Mouse (Mus musculus) midbrain, postnatal 0 days (tissue): ENCODE results near the gene Msh5. TPM values are rescaled to one million over a fixed set of nuclear protein-coding genes. Genes with fewer than 3 reads are reported as not detected.

Source experiments
- ATAC-seq: fragments of 200-750 bp; cut with Nextera tagmentation; 2 replicates; pipeline ENCODE4 v1.8.0; 2017; ENCODE audit warnings: moderate number of reproducible peaks, mild to moderate bottlenecking, moderate TSS enrichment, moderate library complexity; ENCODE audit not compliant: low FRiP score
- DNase-seq: peaks from one replicate; pipeline ENCODE4 v3.0.0-alpha.2; 2015; ENCODE audit warnings: low spot score
- H3K27ac ChIP-seq: fragments of 300-500 bp; sonication (generic); 2 replicates; pipeline ENCODE4 v1.5.1; 2014; ENCODE audit warnings: low read depth, mild to moderate bottlenecking, low read length, mixed read lengths
- H3K27me3 ChIP-seq: fragments of 300-500 bp; sonication (generic); 2 replicates; pipeline ENCODE4 v1.6.1; 2014; ENCODE audit warnings: low read length, control low read depth, mixed read lengths; ENCODE audit not compliant: insufficient read depth
- H3K36me3 ChIP-seq: fragments of 300-500 bp; sonication (generic); 2 replicates; pipeline ENCODE4 v1.6.1; 2014; ENCODE audit warnings: low read length, control low read depth, mixed read lengths; ENCODE audit not compliant: insufficient read depth
- H3K4me1 ChIP-seq: fragments of 300-500 bp; sonication (generic); 2 replicates; pipeline ENCODE4 v1.6.1; 2014; ENCODE audit warnings: mild to moderate bottlenecking, control low read depth, antibody characterized with exemption, low read length, mixed read lengths; ENCODE audit not compliant: insufficient read depth
- H3K4me2 ChIP-seq: fragments of 300-500 bp; sonication (generic); 2 replicates; pipeline ENCODE4 v1.6.1; 2014; ENCODE audit warnings: low read depth, mild to moderate bottlenecking, low read length, mixed read lengths; ENCODE audit not compliant: poor library complexity, severe bottlenecking
- H3K4me3 ChIP-seq: fragments of 300-500 bp; sonication (generic); 2 replicates; pipeline ENCODE4 v1.5.1; 2014; ENCODE audit warnings: low read depth, mild to moderate bottlenecking, low read length, moderate library complexity
- H3K9ac ChIP-seq: fragments of 300-500 bp; sonication (generic); replicated peaks from 2 replicates; pipeline ENCODE4 v1.6.1; 2014; ENCODE audit warnings: mild to moderate bottlenecking, low read length, moderate library complexity, mixed read lengths; ENCODE audit not compliant: poor library complexity, severe bottlenecking
- H3K9me3 ChIP-seq: fragments of 300-500 bp; sonication (generic); 2 replicates; pipeline ENCODE4 v1.6.1; 2016; ENCODE audit warnings: low read length, control low read depth
- CTCF ChIP-seq: IDR thresholded peaks from 2 replicates; pipeline ENCODE4 v1.5.1; 2016; ENCODE audit warnings: antibody characterized with exemption, mild to moderate bottlenecking
- WGBS: fragments of 180-500 bp; shearing (Covaris S2); extraction: QIAGEN DNeasy Blood & Tissue Kit; methylation state at CpG from one replicate; pipeline ENCODE4 v1.1.7; 2014; 5-methylcytosine and 5-hydroxymethylcytosine counted together
- polyA plus RNA-seq: library from polyadenylated mRNA; unstranded; fragments of >200 nt; fragmentation: Nextera tagmentation; extraction: Ambion mirVana; gene quantifications from 2 replicates; pipeline ENCODE4 v1.2.1, GENCODE M21; 2015
- total RNA-seq: library from RNA; depleted of rRNA; stranded (reverse); fragments of >200 nt; gene quantifications from 2 replicates; pipeline ENCODE4 v1.2.3, GENCODE M21; 2014; rRNA removed

The Msh5 gene
- 1.7 and 3.8 TPM in 2 replicates for total RNA-seq
- polyA plus RNA-seq = 1.3 and 1.4 TPM in 2 replicates

DNA sequence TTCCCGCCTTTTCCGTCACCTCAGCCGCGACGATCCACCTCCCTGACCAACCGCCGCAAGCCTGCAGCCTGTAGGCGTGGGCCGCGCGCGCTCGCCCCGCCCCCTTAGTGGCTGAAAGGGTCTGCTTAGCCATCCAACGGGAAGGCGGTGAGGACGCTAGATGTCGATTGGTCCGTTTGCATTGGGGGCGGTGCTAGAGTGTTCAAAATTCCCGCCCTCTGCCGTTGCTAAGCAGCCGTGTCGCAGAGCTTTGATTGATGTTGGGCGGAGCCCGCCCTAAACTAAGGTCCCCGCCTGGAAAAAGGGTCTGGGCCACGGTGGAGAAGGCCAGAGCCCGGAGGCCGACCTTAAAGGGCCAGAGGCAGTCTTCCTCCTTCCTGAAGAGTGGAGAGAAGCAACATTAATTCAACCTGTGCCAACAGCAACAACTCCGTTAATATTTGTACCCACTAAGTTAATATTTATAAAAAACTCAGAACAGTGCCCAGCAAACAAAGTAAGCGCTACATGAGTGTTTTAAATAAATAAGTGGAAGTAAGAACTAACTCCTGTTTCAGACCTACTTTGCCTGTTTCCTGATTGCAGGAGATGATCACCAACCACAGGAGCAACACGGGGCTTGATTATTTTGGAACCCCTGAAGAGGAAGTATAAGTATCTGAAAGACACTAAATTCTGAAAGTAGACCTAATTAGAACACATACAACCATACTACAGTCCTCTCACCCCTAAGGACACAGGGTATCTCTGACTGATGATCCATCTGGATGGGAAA, at the start of gene Msh5:
Msh5 (minus strand) TSS at position 65 of the 775 bp plus-strand sequence.
- H3K4me3 ChIP-seq = peak within 1 kb of the TSS; percentile 59
- no peaks in the 10 kb centered on the region for H3K9me3 ChIP-seq
- H3K4me1 ChIP-seq = no peaks in the 10 kb centered on the region; the same call in 1 of the 2 replicates
- no peak for TF ChIP-seq CTCF
- ATAC-seq (peak; percentile 99), DNase-seq (peak; percentile 99)
- H3K36me3 ChIP-seq = no peaks in the 10 kb centered on the region
- H3K27me3 ChIP-seq = no peaks in the 10 kb centered on the region
- peak within 1 kb of the TSS; percentile 47; the same call in 1 of the 2 replicates for H3K27ac ChIP-seq
- peak within 1 kb of the TSS; percentile 98 for H3K4me2 ChIP-seq
- peak within 1 kb of the TSS; percentile 77 for H3K9ac ChIP-seq
- 3% methylated on average over 33 of the region's 33 CpGs for WGBS

DNA sequence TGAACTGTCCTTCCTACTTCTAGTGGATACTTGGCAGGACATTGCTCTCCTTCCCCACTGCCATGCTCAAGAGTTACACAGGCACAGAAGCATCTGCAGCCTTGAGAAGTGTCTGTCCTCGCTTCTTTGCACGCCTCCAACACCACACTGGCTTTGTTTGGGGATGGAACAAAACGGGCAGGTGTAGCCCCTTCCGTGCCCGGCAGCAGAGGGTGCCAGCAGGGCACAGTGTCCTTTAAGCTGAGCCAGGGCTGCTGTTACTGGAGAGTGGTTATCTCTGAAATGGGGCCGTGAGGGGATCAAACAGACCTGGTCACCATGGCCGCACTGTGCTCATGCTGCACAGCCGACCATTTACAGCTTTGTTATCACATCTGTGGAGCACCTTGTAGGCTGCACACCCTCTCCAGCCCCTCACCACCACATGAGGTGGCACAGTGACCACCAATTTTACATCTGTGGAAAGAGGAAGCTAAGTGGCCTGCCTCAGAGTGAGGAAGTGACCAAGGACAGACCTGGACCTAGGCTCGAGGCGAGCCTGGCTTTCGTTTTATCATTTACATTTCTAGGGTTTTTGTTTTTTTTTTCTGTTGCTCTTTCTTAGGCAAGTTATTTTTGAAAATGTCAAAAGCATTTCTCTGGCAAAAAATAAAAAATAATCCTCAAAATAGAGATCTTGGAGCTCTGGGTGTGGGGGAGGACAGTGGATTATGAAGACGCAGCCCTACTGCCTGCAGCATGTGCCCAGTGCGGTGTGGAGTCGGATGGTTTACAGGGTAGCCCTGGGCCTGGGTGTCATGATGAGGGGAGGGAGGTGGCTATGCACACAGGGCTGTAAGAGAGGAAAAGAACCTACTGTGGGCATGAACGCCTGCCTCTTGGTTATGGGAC, 48.2 kb upstream of the Msh5 start:
- 90% methylated on average over 15 of the region's 15 CpGs for WGBS
- H3K36me3 ChIP-seq = peaks cover 60% of the 10 kb centered on the region

DNA sequence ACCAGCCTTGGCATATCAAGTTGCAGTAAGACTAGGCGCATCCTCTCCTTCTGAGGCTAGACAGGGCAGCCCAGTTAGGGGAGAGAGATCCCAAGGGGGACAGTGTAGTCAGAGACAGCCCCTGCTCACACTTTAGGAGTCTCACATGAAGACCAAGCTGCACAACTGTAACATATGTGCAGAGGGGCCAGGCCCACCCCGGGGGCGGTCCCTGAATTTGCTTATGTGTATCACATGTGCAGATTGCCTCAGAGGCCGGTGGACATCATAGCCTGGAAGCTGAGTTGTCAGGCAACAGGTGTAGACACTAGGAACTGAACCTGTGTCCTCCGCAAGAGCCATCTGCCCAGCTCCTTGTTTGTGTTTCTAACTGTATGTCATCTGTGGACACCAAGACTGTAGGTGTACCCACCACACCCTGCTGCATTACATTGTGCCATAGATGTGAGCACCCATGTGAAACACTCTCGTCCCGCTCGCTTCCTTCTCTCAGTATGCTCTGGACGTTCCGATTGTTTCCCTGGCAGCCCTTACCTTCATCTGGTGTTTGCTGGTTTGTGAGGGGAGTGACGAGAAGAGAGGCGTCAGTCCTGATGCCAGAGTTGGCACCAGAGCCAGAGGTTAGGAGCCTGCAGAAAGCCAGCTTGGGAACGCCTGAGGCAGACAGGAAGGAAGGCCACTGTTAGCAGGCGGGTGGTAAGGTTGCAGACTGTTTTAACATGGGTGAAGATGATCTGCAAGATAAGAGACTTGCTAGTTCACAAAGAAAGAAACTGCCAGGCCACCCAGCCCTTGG, 46.1 kb upstream of the Msh5 start:
- no peak overlapping the region for H3K4me2 ChIP-seq
- 91% methylated on average over 14 of the region's 14 CpGs for WGBS
- peaks cover 45% of the 10 kb centered on the region for H3K36me3 ChIP-seq
- H3K4me3 ChIP-seq = no peak overlapping the region
- no peak for DNase-seq
- no peak overlapping the region for H3K27ac ChIP-seq
- no peak for TF ChIP-seq CTCF
- H3K4me1 ChIP-seq = 0 out of 2 replicates have a peak, but pooled peaks cover 4% of the 10 kb centered on the region
- H3K9ac ChIP-seq = no peak overlapping the region
- ATAC-seq = no peak
- H3K9me3 ChIP-seq = no peaks in the 10 kb centered on the region
- no peaks in the 10 kb centered on the region for H3K27me3 ChIP-seq

More for the DNA sequence above, 48.2 kb upstream of the Msh5 start:
- Histone ChIP-seq H3K27me3 (no peaks in the 10 kb centered on the region), H3K27ac (no peak overlapping the region), H3K4me3 (no peak overlapping the region), H3K4me1 (0 out of 2 replicates have a peak, but pooled peaks cover 4% of the 10 kb centered on the region), H3K9me3 (no peaks in the 10 kb centered on the region), H3K4me2 (no peak overlapping the region), H3K9ac (no peak overlapping the region)
- DNase-seq (no peak), ATAC-seq (no peak)
- no peak for TF ChIP-seq CTCF

DNA sequence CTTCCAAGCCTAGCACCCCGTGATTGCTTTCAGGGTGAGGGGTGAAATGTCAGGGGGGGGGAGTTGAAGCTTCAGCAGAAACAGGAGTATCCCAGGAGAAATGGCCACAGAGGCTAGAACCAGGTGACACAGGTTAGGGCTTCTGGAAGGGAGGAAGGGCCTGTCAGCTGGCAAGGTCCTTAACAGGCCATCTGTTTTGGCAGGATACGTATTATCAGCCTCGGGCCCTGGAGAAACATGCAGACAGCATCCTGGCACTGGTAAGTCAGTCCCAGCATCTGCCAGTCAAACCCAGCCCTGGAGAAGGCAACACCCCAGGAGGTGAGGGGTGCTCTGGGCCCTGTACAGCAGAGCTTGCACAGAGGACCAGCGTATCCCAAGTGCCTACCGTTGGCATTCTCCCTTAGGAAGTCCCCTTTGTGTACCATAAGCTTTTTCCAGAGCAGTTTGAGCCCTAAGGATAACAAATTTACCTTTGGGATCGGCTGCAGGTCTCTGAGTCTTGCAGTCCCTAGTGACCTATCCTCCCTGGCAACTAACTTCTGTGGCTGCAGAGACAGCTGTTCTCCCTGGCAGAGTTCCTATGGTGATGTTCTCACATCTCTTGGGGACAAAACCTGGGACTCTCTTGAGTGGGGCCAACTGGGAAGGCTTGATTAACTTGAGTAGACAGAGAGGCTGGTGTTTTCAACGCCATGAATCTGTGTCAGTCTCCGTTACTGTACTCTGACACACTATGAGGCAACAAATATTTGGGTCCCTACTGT, 43.8 kb upstream of the Msh5 start:
- Histone ChIP-seq H3K27ac (0 out of 2 replicates have a peak overlapping the region, but pooled peaks have one; percentile 26), H3K4me2 (peak overlapping the region; percentile 61), H3K36me3 (peaks cover 26% of the 10 kb centered on the region), H3K4me1 (0 out of 2 replicates have a peak, but pooled peaks cover 4% of the 10 kb centered on the region), H3K4me3 (peak overlapping the region; percentile 67), H3K9me3 (no peaks in the 10 kb centered on the region), H3K27me3 (no peaks in the 10 kb centered on the region), H3K9ac (peak overlapping the region; percentile 91)
- DNase-seq (peak; percentile 67), ATAC-seq (no peak)
- no peak for TF ChIP-seq CTCF
- 61% methylated on average over 8 of the region's 8 CpGs for WGBS
